Mouse (Mus musculus) forebrain, postnatal 0 days (tissue): ENCODE measurements around the gene Nptx2. TPM values are rescaled to one million over a fixed set of nuclear protein-coding genes. Genes with fewer than 3 reads are reported as not detected.

Experiments
- ATAC-seq: fragments of 200-750 bp; cut with Nextera tagmentation; 2 replicates; pipeline ENCODE4 v1.8.0; 2017; ENCODE audit warnings: mild to moderate bottlenecking, moderate library complexity
- DNase-seq: peaks from one replicate; pipeline ENCODE4 v3.0.0-alpha.2; 2015
- H3K27ac ChIP-seq: fragments of 300-500 bp; sonication (generic); 2 replicates; pipeline ENCODE4 v1.5.1; 2014; ENCODE audit warnings: low read depth, mild to moderate bottlenecking, antibody characterized with exemption, low read length, moderate library complexity, mixed read lengths
- H3K27me3 ChIP-seq: fragments of 300-500 bp; sonication (generic); 2 replicates; pipeline ENCODE4 v1.6.1; 2014; ENCODE audit warnings: mild to moderate bottlenecking, low read length, mixed read lengths; ENCODE audit not compliant: insufficient read depth
- H3K36me3 ChIP-seq: fragments of 300-500 bp; sonication (generic); 2 replicates; pipeline ENCODE4 v1.6.1; 2014; ENCODE audit warnings: mild to moderate bottlenecking, moderate library complexity; ENCODE audit not compliant: insufficient read depth
- H3K4me1 ChIP-seq: fragments of 300-500 bp; sonication (generic); 2 replicates; pipeline ENCODE4 v1.6.1; 2014; ENCODE audit warnings: antibody characterized with exemption; ENCODE audit not compliant: insufficient read depth
- H3K4me2 ChIP-seq: fragments of 300-500 bp; sonication (generic); 2 replicates; pipeline ENCODE4 v1.6.1; 2014; ENCODE audit warnings: low read depth, mild to moderate bottlenecking, moderate library complexity
- H3K4me3 ChIP-seq: fragments of 300-500 bp; sonication (generic); 2 replicates; pipeline ENCODE4 v1.5.1; 2014; ENCODE audit warnings: low read depth, low read length, mixed read lengths
- H3K9ac ChIP-seq: fragments of 300-500 bp; sonication (generic); 2 replicates; pipeline ENCODE4 v1.6.1; 2014; ENCODE audit warnings: mild to moderate bottlenecking
- H3K9me3 ChIP-seq: fragments of 300-500 bp; sonication (generic); 2 replicates; pipeline ENCODE4 v1.6.1; 2016; ENCODE audit warnings: low read length
- CTCF ChIP-seq: sonication (generic); IDR thresholded peaks from 2 replicates; pipeline ENCODE4 v1.5.1; 2016; ENCODE audit warnings: antibody characterized with exemption, control low read depth, low read depth
- WGBS: fragments of 180-500 bp; shearing (Covaris S2); extraction: QIAGEN DNeasy Blood & Tissue Kit; methylation state at CpG from one replicate; pipeline ENCODE4 v1.1.7; 2014; 5-methylcytosine and 5-hydroxymethylcytosine counted together
- polyA plus RNA-seq: library from polyadenylated mRNA; unstranded; fragments of >200 nt; fragmentation: Nextera tagmentation; extraction: Ambion mirVana; gene quantifications from 2 replicates; pipeline ENCODE4 v1.2.1, GENCODE M21; 2015
- total RNA-seq: library from RNA; depleted of rRNA; stranded (reverse); fragments of >200 nt; gene quantifications from 2 replicates; pipeline ENCODE4 v1.2.3, GENCODE M21; 2014; rRNA removed

Gene Nptx2
- total and polyA plus RNA-seq, 2 experiments from 2014 or later, result 6.9 to 33.1 TPM

DNA sequence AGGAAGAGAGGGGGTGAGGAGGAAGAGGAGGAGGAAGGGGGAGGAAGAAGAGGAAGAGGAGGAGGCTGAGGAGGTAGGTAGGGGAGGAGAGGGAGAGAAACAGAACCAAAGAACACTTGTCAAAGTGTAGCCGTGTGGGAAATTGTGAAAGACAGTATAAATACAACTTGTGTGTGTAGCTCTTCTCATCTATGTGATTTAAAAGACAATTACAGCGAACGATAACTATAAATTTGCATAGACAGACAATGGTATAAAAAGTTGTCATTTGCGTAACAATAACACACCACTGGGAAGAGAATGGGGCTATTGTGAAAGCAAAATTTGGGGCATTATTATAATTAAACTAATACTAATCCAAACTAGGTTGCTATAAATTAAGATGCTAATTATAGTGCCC, 20.0 kb downstream of the Nptx2 start:
- ATAC-seq, result peak; percentile 78; the same call in 1 of the 2 replicates
- Histone ChIP-seq H3K4me2 (no peak overlapping the region), H3K27me3 (no peaks in the 10 kb centered on the region), H3K27ac (no peak overlapping the region), H3K36me3 (no peaks in the 10 kb centered on the region), H3K9me3 (no peaks in the 10 kb centered on the region), H3K4me1 (no peaks in the 10 kb centered on the region), H3K4me3 (no peak overlapping the region), H3K9ac (no peak overlapping the region)
- WGBS, result 30% methylated on average over 4 of the region's 4 CpGs
- no peak for TF ChIP-seq CTCF
- no peak for DNase-seq

DNA sequence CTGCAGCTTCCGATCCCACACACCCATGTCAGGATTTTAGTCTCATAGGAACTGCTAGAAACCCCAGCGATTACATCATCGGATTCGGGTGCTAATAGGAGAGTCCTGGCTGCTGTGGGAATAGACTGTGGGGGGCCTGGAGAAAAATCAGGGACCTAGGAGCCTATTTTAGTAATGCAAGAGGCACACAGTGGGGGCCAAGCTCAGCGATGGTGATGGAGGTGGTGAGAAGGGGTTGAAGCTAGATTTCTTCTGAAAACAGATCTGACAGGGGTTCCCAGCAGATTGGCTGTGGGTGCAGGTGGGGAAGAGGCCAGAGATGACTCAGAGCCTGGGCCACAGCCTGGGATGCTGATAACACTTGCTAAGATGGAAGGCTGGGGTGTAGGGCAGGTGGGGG, 39.4 kb downstream of the Nptx2 start:
- Histone ChIP-seq H3K27ac (no peak overlapping the region), H3K9me3 (no peaks in the 10 kb centered on the region), H3K9ac (no peak overlapping the region), H3K4me3 (no peak overlapping the region), H3K4me1 (no peaks in the 10 kb centered on the region), H3K4me2 (no peak overlapping the region), H3K36me3 (no peaks in the 10 kb centered on the region), H3K27me3 (no peaks in the 10 kb centered on the region)
- ATAC-seq, result no peak
- no peak for TF ChIP-seq CTCF
- DNase-seq, result no peak
- 90% methylated on average over 5 of the region's 5 CpGs for WGBS

GRCm38 (mm10) chr5:144591248-144591880, 45.7 kb downstream of the Nptx2 start:
- peak overlapping the region; percentile 13; the same call in 1 of the 2 replicates for H3K4me2 ChIP-seq
- peaks cover 6% of the 10 kb centered on the region; the same call in 1 of the 2 replicates for H3K4me1 ChIP-seq
- ATAC-seq, result peak; percentile 66
- no peak overlapping the region for H3K4me3 ChIP-seq
- WGBS, result 17% methylated on average over 12 of the region's 12 CpGs
- DNase-seq, result peak; percentile 25
- H3K9ac ChIP-seq, result no peak overlapping the region
- H3K36me3 ChIP-seq, result no peaks in the 10 kb centered on the region
- H3K27me3 ChIP-seq, result no peaks in the 10 kb centered on the region
- TF ChIP-seq CTCF, result no peak
- H3K27ac ChIP-seq, result no peak overlapping the region
- no peaks in the 10 kb centered on the region for H3K9me3 ChIP-seq

- Histone ChIP-seq H3K9me3 (no peaks in the 10 kb centered on the region), H3K4me1 (peaks cover 6% of the 10 kb centered on the region; the same call in 1 of the 2 replicates), H3K9ac (no peak overlapping the region), H3K36me3 (no peaks in the 10 kb centered on the region), H3K4me3 (no peak overlapping the region), H3K4me2 (no peak overlapping the region), H3K27me3 (no peaks in the 10 kb centered on the region), H3K27ac (no peak overlapping the region)
- no peak for DNase-seq
- ATAC-seq, result no peak
- no peak for TF ChIP-seq CTCF
- 88% methylated on average over 9 of the region's 9 CpGs for whole genome bisulfite sequencing
Observed at GRCm38 (mm10) chr5:144594796-144595195, 49.1 kb downstream of the Nptx2 start.

Other genes starting within 250 kb of the Nptx2 start
- gene Baiap2l1, start 187.8 kb upstream of the Nptx2 start, total RNA-seq, result 0.10 and 0.23 TPM in 2 replicates
- 0.72 and 0.93 TPM in 2 replicates for gene Baiap2l1, start 187.8 kb upstream of the Nptx2 start, polyA plus RNA-seq
- gene Tmem130, start 215.9 kb downstream of the Nptx2 start, total RNA-seq, result 164 and 262 TPM in 2 replicates
- gene Tmem130, start 215.9 kb downstream of the Nptx2 start, polyA plus RNA-seq, result 175 and 379 TPM in 2 replicates
- 92.1 and 125 TPM in 2 replicates for gene Trrap, start 221.8 kb downstream of the Nptx2 start, total RNA-seq
- gene Trrap, start 221.8 kb downstream of the Nptx2 start, polyA plus RNA-seq, result 30.2 and 47.1 TPM in 2 replicates